18 mouse cellular contexts compared by ENCODE assay signal in genomic region chr19:44716731-44717600, GRCm38 (mm10). TPM values are rescaled to one million over a fixed set of nuclear protein-coding genes. Genes with fewer than 3 reads are reported as not detected.
"Had no signal": no experiment of that assay in that cellular context is flagged by ENCODE, and none has a peak within 500 bp of the region (broad histone marks: within the 10 kb centered on the region; RNA-seq: fewer than 3 reads in every experiment).

No protein-coding gene starts in this region.

- H3K4me3 ChIP-seq: kidney, embryonic 15.5 days; left cerebral cortex, adult 2 months; limb, embryonic 15.5 days; liver, embryonic 12.5 days; megakaryocyte, embryonic 14.5 days had no signal

- ATAC-seq: liver, embryonic 12.5 days; midbrain, embryonic 16.5 days had no signal

- H3K36me3 ChIP-seq: kidney, embryonic 15.5 days; limb, embryonic 15.5 days; liver, embryonic 12.5 days had no signal

- DNase-seq: kidney, postnatal 14 days; lung, embryonic 14.5 days; lung, postnatal 10 days; lung, postnatal 4 days; right cerebral cortex, adult 18-20 months; right cerebral cortex, postnatal 25 days; thymus, postnatal 36 days had no signal

- H3K27ac ChIP-seq: kidney, embryonic 15.5 days; left cerebral cortex, adult 2 months; limb, embryonic 15.5 days; liver, embryonic 12.5 days had no signal

- H3K9me3 ChIP-seq: kidney, embryonic 15.5 days; limb, embryonic 15.5 days; liver, embryonic 12.5 days had no signal

- H3K9ac ChIP-seq: kidney, embryonic 15.5 days; limb, embryonic 15.5 days; liver, embryonic 12.5 days; lung, embryonic 14.5 days had no signal

- H3K4me2 ChIP-seq: kidney, embryonic 15.5 days; limb, embryonic 15.5 days; liver, embryonic 12.5 days; lung, embryonic 14.5 days; midbrain, embryonic 11.5 days had no signal

RNA-seq across cellular contexts. Expression of gene Pax2, which starts 38.9 kb away (rescaled TPM):
- polyA plus RNA-seq: large intestine, adult 2 months; limb, embryonic 15.5 days; liver, embryonic 12.5 days; liver, embryonic 16.5 days; small intestine, adult 2 months; stomach, embryonic 16.5 days had no signal
